Mouse (Mus musculus): Measurements from ENCODE around the gene Cks1b.

GRCm38 (mm10) chr3:89458965-89459807, 41.0 kb upstream of the Cks1b start:
- TF ChIP-seq CTCF (conservative IDR thresholded peaks at IDR 0.05; ENCODE audit: insufficient read depth, insufficient read length, low read depth, low read length) (no peak), POLR2A (IDR thresholded peaks at IDR 0.05; ENCODE audit: low read depth, low read length) (no peak)

All from kidney, adult 2 months (tissue).